Mouse (Mus musculus) cerebellum, adult 2 months (tissue): ENCODE data around the gene Grin2a. TPM values are rescaled to one million over a fixed set of nuclear protein-coding genes. Genes with fewer than 3 reads are reported as not detected.
A peak's percentile ranks its signal among the peaks of the same experiment; 100 is the strongest.

Experiments
- DNase-seq, 2 experiments: peaks; one replicate each; pipeline ENCODE4 v3.0.0; 2021
- H3K27ac ChIP-seq: fragments of 200-500 bp; 2 replicates; pipeline ENCODE4 v1.5.1; 2012; ENCODE audit warnings: low read length, control low read depth, inconsistent platforms; ENCODE audit not compliant: insufficient read depth
- H3K27me3 ChIP-seq: fragments of 200-500 bp; 2 replicates; pipeline ENCODE4 v1.6.1; 2012; ENCODE audit warnings: inconsistent platforms, mild to moderate bottlenecking, low read length, moderate library complexity; ENCODE audit not compliant: control insufficient read depth, insufficient read depth
- H3K4me1 ChIP-seq: fragments of 200-500 bp; 2 replicates; pipeline ENCODE4 v1.6.1; 2011; ENCODE audit warnings: low read length; ENCODE audit not compliant: control insufficient read depth, insufficient read depth
- H3K4me3 ChIP-seq: fragments of 200-500 bp; replicated peaks from 2 replicates; pipeline ENCODE3; 2011; ENCODE audit warnings: mild to moderate bottlenecking, low read depth, low read length, control low read depth; ENCODE audit not compliant: insufficient read depth
- CTCF ChIP-seq: fragments of 200-500 bp; IDR thresholded peaks from 2 replicates; pipeline ENCODE4 v1.5.1; 2011; ENCODE audit warnings: low read depth, mild to moderate bottlenecking, control low read depth, low read length, moderate library complexity, borderline replicate concordance; ENCODE audit not compliant: insufficient read depth
- POLR2A ChIP-seq: fragments of 200-500 bp; IDR thresholded peaks from 2 replicates; pipeline ENCODE4 v1.6.1; 2011; ENCODE audit warnings: low read length, control low read depth, borderline replicate concordance; ENCODE audit not compliant: insufficient read depth
- WGBS: fragments of 180-500 bp; shearing (Covaris S2); methylation state at CpG from one replicate; pipeline ENCODE4 v1.1.7; 2018; 5-methylcytosine and 5-hydroxymethylcytosine counted together
- polyA plus RNA-seq: library from polyadenylated mRNA; depleted of rRNA; stranded (reverse); fragments of >200 nt; gene quantifications from 2 replicates; pipeline ENCODE4 v1.2.3, GENCODE M21; 2012

Gene Grin2a
- polyA plus RNA-seq, 1 experiment = 17.4 TPM

GRCm38 (mm10) chr16:9910672-9911071 is 84.7 kb downstream of the Grin2a start:
- H3K27me3 ChIP-seq = no peaks in the 10 kb centered on the region
- H3K4me1 ChIP-seq = peaks cover 26% of the 10 kb centered on the region
- peak overlapping the region; percentile 87 for H3K27ac ChIP-seq
- 19% methylated on average over 3 of the region's 3 CpGs for WGBS
- H3K4me3 ChIP-seq = no peak overlapping the region
- DNase-seq = peak; percentile 20 to 78
- TF ChIP-seq POLR2A (no peak), CTCF (no peak)

DNA sequence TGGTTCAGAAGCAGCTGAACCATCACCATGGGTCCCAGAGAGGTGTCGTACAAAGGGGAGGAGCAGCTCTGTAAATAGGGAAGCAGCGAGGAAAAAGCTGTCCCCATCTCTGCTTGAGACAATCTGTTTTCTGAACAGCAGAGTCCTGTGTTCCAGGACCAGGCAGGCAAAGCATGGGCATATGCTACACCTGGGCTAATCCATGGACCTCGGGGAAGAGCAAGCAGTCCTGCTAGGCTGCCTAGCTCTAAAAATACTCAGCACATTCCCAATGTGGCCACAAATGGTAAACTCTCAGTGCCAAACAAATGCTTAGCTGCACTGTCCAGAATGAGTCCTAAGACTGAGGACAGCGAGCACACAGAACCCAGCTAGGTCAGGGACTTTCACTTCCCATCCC is 86.1 kb downstream of the Grin2a start:
- Histone ChIP-seq H3K4me3 (no peak overlapping the region), H3K27me3 (no peaks in the 10 kb centered on the region), H3K4me1 (peaks cover 40% of the 10 kb centered on the region), H3K27ac (peak overlapping the region; percentile 92)
- peak; percentile 31; the same call in 1 of the 2 replicates for TF ChIP-seq POLR2A
- no peak for TF ChIP-seq CTCF
- peak; percentile 81 to 94 for DNase-seq
- 10% methylated on average over 4 of the region's 4 CpGs for WGBS

DNA sequence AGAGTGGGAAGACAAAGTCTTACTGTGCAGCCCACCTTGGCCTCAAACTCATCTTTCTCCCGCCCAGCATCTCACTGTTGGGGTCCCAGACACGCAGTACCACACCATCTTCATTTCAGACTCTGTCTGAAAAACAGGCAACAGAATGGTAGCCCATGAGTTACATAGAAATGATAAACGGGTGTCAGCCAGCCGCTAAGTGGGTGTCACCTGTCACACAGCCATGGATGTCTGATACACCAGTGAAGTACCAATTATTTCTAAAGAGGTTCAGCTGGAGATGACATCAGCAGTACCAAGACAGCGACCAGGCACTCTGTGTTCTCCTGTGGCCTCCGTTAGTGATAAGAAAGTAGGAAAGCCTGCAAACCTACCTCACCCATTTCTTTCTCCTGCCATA is 90.9 kb downstream of the Grin2a start:
- H3K4me1 ChIP-seq = peaks cover 75% of the 10 kb centered on the region
- DNase-seq = no peak
- whole genome bisulfite sequencing = 72% methylated on average over 6 of the region's 6 CpGs
- no peaks in the 10 kb centered on the region for H3K27me3 ChIP-seq
- no peak overlapping the region for H3K4me3 ChIP-seq
- peak overlapping the region; percentile 83 for H3K27ac ChIP-seq
- TF ChIP-seq CTCF (no peak), POLR2A (no peak)

GRCm38 (mm10) chr16:9902680-9903463 is 92.5 kb downstream of the Grin2a start:
- H3K4me3 ChIP-seq = no peak overlapping the region
- peaks cover 75% of the 10 kb centered on the region for H3K4me1 ChIP-seq
- peak; percentile 87 to 98 for DNase-seq
- H3K27ac ChIP-seq = peak overlapping the region; percentile 98
- TF ChIP-seq POLR2A (peak; percentile 61; the same call in 1 of the 2 replicates), CTCF (no peak)
- H3K27me3 ChIP-seq = no peaks in the 10 kb centered on the region
- WGBS = 7% methylated on average over 5 of the region's 5 CpGs

- Histone ChIP-seq H3K27ac (peak overlapping the region; percentile 96), H3K4me3 (no peak overlapping the region), H3K27me3 (no peaks in the 10 kb centered on the region), H3K4me1 (peaks cover 72% of the 10 kb centered on the region)
- 16% methylated on average over 1 of the region's 1 CpGs for WGBS
- no peak for DNase-seq
- no peak for TF ChIP-seq POLR2A
- no peak for TF ChIP-seq CTCF
Measured at GRCm38 (mm10) chr16:9901433-9901832, 93.9 kb downstream of the Grin2a start.

DNA sequence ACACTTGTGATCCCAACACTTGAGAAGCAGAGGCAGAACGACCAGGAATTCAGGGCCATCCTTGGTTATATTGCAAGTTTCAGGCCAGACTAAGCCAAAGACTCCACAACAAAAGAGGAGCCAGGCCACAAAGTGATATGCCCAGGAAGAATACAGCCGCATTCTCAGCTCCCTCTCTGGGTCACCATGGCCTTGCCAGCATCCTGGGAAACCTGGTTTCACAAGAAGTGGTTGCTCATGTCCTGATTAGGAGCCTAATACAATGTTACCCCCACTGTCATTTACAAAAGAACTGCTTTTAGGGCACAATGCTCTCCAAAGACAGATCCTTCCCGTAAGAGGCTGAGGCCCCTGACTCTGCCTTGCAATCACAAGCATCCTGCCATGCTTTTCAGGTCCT is 94.4 kb downstream of the Grin2a start:
- TF ChIP-seq POLR2A (no peak), CTCF (no peak)
- WGBS = 62% methylated on average over 3 of the region's 3 CpGs
- Histone ChIP-seq H3K27me3 (no peaks in the 10 kb centered on the region), H3K4me3 (no peak overlapping the region), H3K27ac (peak overlapping the region; percentile 96), H3K4me1 (peaks cover 68% of the 10 kb centered on the region)
- no peak for DNase-seq

DNA sequence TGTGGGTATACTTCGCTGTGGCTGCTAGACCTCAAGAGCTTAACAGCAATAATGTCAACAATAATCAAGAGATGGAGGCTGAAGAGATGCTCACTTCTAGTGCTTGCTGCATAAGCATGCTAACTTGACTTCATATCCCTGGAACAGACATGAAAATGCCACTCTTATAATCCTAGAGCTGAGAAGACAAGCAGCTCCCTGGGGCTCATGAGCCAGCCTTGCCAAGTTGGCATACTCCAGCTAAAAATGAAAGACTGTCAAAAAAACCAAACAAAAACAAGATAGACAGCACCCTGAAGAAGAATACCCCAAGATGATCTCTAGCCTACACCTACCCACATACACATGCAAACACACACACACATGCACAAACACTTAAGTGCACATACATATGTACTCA is 95.2 kb downstream of the Grin2a start:
- H3K4me1 ChIP-seq = peaks cover 66% of the 10 kb centered on the region
- H3K27ac ChIP-seq = peak overlapping the region; percentile 96
- no peak overlapping the region for H3K4me3 ChIP-seq
- H3K27me3 ChIP-seq = no peaks in the 10 kb centered on the region
- 68% methylated on average over 1 of the region's 1 CpGs for WGBS
- peak; percentile 47 to 70 for DNase-seq
- no peak for TF ChIP-seq CTCF
- no peak for TF ChIP-seq POLR2A

DNA sequence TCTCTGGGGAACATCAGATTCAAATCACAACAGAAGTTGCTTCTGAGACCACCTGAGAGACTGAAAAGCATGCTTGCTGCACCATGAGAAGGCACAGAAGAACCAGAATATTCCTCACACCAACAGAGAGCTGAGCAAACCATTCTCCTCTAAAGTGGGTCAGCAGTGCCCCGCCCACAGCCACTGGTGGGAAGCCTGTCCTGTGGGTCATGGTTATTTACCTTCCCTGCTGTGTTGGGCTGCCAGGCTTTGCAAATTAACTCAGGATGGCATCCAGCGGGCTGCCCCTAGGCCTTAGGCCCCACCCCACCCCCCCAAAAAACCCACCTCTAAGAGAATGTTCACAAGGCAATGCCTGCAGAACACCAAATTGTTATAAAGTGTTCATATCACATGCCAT is 96.2 kb downstream of the Grin2a start:
- Histone ChIP-seq H3K27ac (peak overlapping the region; percentile 15; the same call in 1 of the 2 replicates), H3K4me3 (no peak overlapping the region), H3K4me1 (peaks cover 66% of the 10 kb centered on the region), H3K27me3 (no peaks in the 10 kb centered on the region)
- 43% methylated on average over 2 of the region's 2 CpGs for WGBS
- no peak for DNase-seq
- no peak for TF ChIP-seq CTCF
- no peak for TF ChIP-seq POLR2A
